Mouse (Mus musculus) ES-Bruce4 (cell line): ENCODE data around the gene Slc5a10. TPM values are rescaled to one million over a fixed set of nuclear protein-coding genes. Genes with fewer than 3 reads are reported as not detected.

Experiments
- H3K27ac ChIP-seq: 2 replicates; pipeline ENCODE4 v1.5.1; 2012; ENCODE audit warnings: low read length, inconsistent platforms; ENCODE audit not compliant: insufficient read depth
- H3K27me3 ChIP-seq: 2 replicates; pipeline ENCODE4 v1.6.1; 2012; ENCODE audit warnings: mild to moderate bottlenecking, low read length, inconsistent platforms; ENCODE audit not compliant: control insufficient read depth, poor library complexity, insufficient read depth, severe bottlenecking
- H3K36me3 ChIP-seq: 2 replicates; pipeline ENCODE4 v1.6.1; 2012; ENCODE audit warnings: inconsistent platforms, mild to moderate bottlenecking, low read length, moderate library complexity; ENCODE audit not compliant: control insufficient read depth, poor library complexity, insufficient read depth, severe bottlenecking
- H3K4me1 ChIP-seq: one replicate; pipeline ENCODE4 v1.8.1; 2011; ENCODE audit warnings: low read length; ENCODE audit not compliant: control insufficient read depth, insufficient read depth
- H3K4me3 ChIP-seq: 2 replicates; pipeline ENCODE4 v1.5.1; 2011; ENCODE audit warnings: low read depth, mild to moderate bottlenecking, low read length
- H3K9ac ChIP-seq: 2 replicates; pipeline ENCODE4 v1.6.1; 2012; ENCODE audit warnings: low read depth, mild to moderate bottlenecking, inconsistent platforms; ENCODE audit not compliant: poor library complexity, severe bottlenecking
- H3K9me3 ChIP-seq: replicated peaks from 2 replicates; pipeline ENCODE4 v1.6.1; 2012; ENCODE audit warnings: mild to moderate bottlenecking, low read length, inconsistent platforms; ENCODE audit not compliant: control insufficient read depth, poor library complexity, insufficient read depth, severe bottlenecking
- CTCF ChIP-seq: IDR thresholded peaks from one replicate; pipeline ENCODE4 v1.8.1; 2011; ENCODE audit warnings: low read depth, low read length
- EP300 ChIP-seq: IDR thresholded peaks from 2 replicates; pipeline ENCODE4 v1.6.1; 2011; ENCODE audit warnings: low read depth, low read length; ENCODE audit not compliant: insufficient read depth
- POLR2A ChIP-seq: IDR thresholded peaks from one replicate; pipeline ENCODE4 v1.8.1; 2011; ENCODE audit warnings: low read length; ENCODE audit not compliant: insufficient read depth
- polyA plus RNA-seq: library from polyadenylated mRNA; stranded (reverse); fragments of >200 nt; gene quantifications from 2 replicates; pipeline ENCODE4 v1.2.4, GENCODE M21; 2011; ENCODE audit warnings: low read depth; ENCODE audit not compliant: missing spikeins, insufficient read depth, insufficient read length

The Slc5a10 gene
- polyA plus RNA-seq, 1 experiment, result not detected

- H3K27ac ChIP-seq, result no peak overlapping the region
- no peaks in the 10 kb centered on the region for H3K27me3 ChIP-seq
- H3K9me3 ChIP-seq, result no peaks in the 10 kb centered on the region
- H3K9ac ChIP-seq, result no peak overlapping the region
- no peaks in the 10 kb centered on the region for H3K4me1 ChIP-seq
- peaks cover 44% of the 10 kb centered on the region for H3K36me3 ChIP-seq
- TF ChIP-seq POLR2A (no peak), EP300 (no peak), CTCF (no peak)
- H3K4me3 ChIP-seq, result no peak overlapping the region
Measured at GRCm38 (mm10) chr11:61745781-61746180, 25.2 kb upstream of the Slc5a10 start.

DNA sequence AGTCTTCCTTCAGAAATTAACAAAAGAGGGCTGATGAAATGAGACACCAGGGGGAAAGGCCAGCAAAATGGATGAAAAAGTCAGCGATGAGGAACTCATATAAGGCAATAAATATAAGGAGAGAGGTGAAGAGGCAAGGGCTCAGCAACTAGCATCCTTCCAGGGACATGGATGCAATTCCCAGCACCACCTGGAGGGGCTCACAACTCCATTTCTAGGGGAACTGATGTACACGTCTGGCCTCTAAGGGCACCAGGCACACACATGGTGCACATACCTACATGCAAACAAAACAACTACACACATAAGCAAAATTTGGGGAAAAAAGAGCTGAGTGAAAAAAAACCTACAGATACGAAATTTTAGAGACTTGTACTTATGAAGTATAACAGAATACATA lies 23.8 kb upstream of the Slc5a10 start:
- H3K4me1 ChIP-seq, result no peaks in the 10 kb centered on the region
- no peak overlapping the region for H3K4me3 ChIP-seq
- H3K36me3 ChIP-seq, result peaks cover 49% of the 10 kb centered on the region
- H3K27ac ChIP-seq, result no peak overlapping the region
- no peak overlapping the region for H3K9ac ChIP-seq
- no peak for TF ChIP-seq CTCF
- no peak for TF ChIP-seq EP300
- no peak for TF ChIP-seq POLR2A
- H3K27me3 ChIP-seq, result no peaks in the 10 kb centered on the region
- no peaks in the 10 kb centered on the region for H3K9me3 ChIP-seq

GRCm38 (mm10) chr11:61743768-61744167 lies 23.1 kb upstream of the Slc5a10 start:
- Histone ChIP-seq H3K4me1 (no peaks in the 10 kb centered on the region), H3K27ac (no peak overlapping the region), H3K36me3 (peaks cover 56% of the 10 kb centered on the region), H3K27me3 (no peaks in the 10 kb centered on the region), H3K9ac (no peak overlapping the region), H3K9me3 (no peaks in the 10 kb centered on the region), H3K4me3 (no peak overlapping the region)
- TF ChIP-seq POLR2A, result no peak
- no peak for TF ChIP-seq EP300
- TF ChIP-seq CTCF, result no peak

GRCm38 (mm10) chr11:61740500-61740899 lies 19.9 kb upstream of the Slc5a10 start:
- H3K4me1 ChIP-seq, result no peaks in the 10 kb centered on the region
- H3K9me3 ChIP-seq, result no peaks in the 10 kb centered on the region
- TF ChIP-seq EP300 (no peak), CTCF (no peak), POLR2A (no peak)
- H3K27ac ChIP-seq, result no peak overlapping the region
- H3K4me3 ChIP-seq, result no peak overlapping the region
- no peak overlapping the region for H3K9ac ChIP-seq
- no peaks in the 10 kb centered on the region for H3K27me3 ChIP-seq
- peaks cover 58% of the 10 kb centered on the region for H3K36me3 ChIP-seq

- H3K27me3 ChIP-seq, result no peaks in the 10 kb centered on the region
- no peak overlapping the region for H3K27ac ChIP-seq
- H3K4me3 ChIP-seq, result no peak overlapping the region
- H3K9me3 ChIP-seq, result no peaks in the 10 kb centered on the region
- no peaks in the 10 kb centered on the region for H3K4me1 ChIP-seq
- no peak for TF ChIP-seq POLR2A
- no peak for TF ChIP-seq CTCF
- no peak for TF ChIP-seq EP300
- peaks cover 64% of the 10 kb centered on the region for H3K36me3 ChIP-seq
- no peak overlapping the region for H3K9ac ChIP-seq
Measured at GRCm38 (mm10) chr11:61737290-61737689, 16.7 kb upstream of the Slc5a10 start.

DNA sequence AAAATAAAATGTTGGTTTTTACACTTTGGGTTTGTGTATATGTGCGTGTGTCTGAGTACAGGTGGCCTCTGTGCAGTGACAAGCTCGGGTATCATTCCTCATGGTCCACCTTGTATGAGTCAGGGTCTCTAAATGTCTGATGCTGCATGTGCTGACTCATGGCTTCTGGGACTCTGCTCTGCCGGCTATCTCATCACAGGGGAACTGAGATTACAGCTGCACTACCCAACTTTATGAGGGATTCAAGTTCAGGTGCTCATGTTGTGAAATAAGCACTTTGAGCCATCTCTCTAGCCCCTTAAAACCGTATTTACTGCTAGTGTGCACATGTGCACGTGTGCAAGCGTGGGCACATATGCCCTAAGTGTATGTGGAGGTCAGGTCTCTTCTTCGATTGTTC lies 12.0 kb upstream of the Slc5a10 start:
- no peaks in the 10 kb centered on the region for H3K27me3 ChIP-seq
- no peaks in the 10 kb centered on the region for H3K9me3 ChIP-seq
- H3K36me3 ChIP-seq, result peaks cover 49% of the 10 kb centered on the region
- H3K9ac ChIP-seq, result no peak overlapping the region
- no peaks in the 10 kb centered on the region for H3K4me1 ChIP-seq
- TF ChIP-seq CTCF (no peak), POLR2A (no peak), EP300 (no peak)
- H3K4me3 ChIP-seq, result no peak overlapping the region
- H3K27ac ChIP-seq, result no peak overlapping the region
